Mouse (Mus musculus): ENCODE measurements around the gene Gm20532. TPM values are rescaled to one million over a fixed set of nuclear protein-coding genes. Genes with fewer than 3 reads are reported as not detected.
A peak's percentile ranks its signal among the peaks of the same experiment; 100 is the strongest.

Gene Gm20532
- total RNA-seq, 2 experiments from 2014 or later, result not detected

- no peak for ATAC-seq (ENCODE audit: poor library complexity, severe bottlenecking)
Observed at GRCm38 (mm10) chr2:26615459-26616124, 29.2 kb downstream of the Gm20532 start.

GRCm38 (mm10) chr2:26617331-26617730, 30.9 kb downstream of the Gm20532 start:
- ATAC-seq (ENCODE audit: poor library complexity, severe bottlenecking), result no peak

- no peak for ATAC-seq (ENCODE audit: poor library complexity, severe bottlenecking)
Observed at GRCm38 (mm10) chr2:26617928-26618327, 31.5 kb downstream of the Gm20532 start.

- no peak for ATAC-seq (ENCODE audit: poor library complexity, severe bottlenecking)
Observed at GRCm38 (mm10) chr2:26621246-26621645, 34.8 kb downstream of the Gm20532 start.

GRCm38 (mm10) chr2:26622984-26623383, 36.5 kb downstream of the Gm20532 start:
- ATAC-seq (ENCODE audit: poor library complexity, severe bottlenecking), result peak; percentile 38; the same call in 1 of the 2 replicates

GRCm38 (mm10) chr2:26625419-26625818, 39.0 kb downstream of the Gm20532 start:
- ATAC-seq (ENCODE audit: poor library complexity, severe bottlenecking), result no peak

- no peak for ATAC-seq (ENCODE audit: poor library complexity, severe bottlenecking)
Observed at GRCm38 (mm10) chr2:26626081-26626480, 39.6 kb downstream of the Gm20532 start.

- ATAC-seq (ENCODE audit: poor library complexity, severe bottlenecking), result peak; percentile 77
Observed at GRCm38 (mm10) chr2:26627921-26628739, 41.7 kb downstream of the Gm20532 start, which contains the start of gene Fam69b. Fam69b (plus strand) TSS chr2:26628457.

- ATAC-seq (ENCODE audit: poor library complexity, severe bottlenecking), result peak; percentile 14; the same call in 1 of the 2 replicates
Observed at GRCm38 (mm10) chr2:26628792-26629437, 42.5 kb downstream of the Gm20532 start.

- ATAC-seq (ENCODE audit: poor library complexity, severe bottlenecking), result no peak
Observed at GRCm38 (mm10) chr2:26632541-26633395, 46.3 kb downstream of the Gm20532 start.

- no peak for ATAC-seq (ENCODE audit: poor library complexity, severe bottlenecking)
Observed at GRCm38 (mm10) chr2:26633953-26634530, 47.6 kb downstream of the Gm20532 start.

- ATAC-seq (ENCODE audit: poor library complexity, severe bottlenecking), result peak; percentile 51
Observed at GRCm38 (mm10) chr2:26634629-26635488, 48.4 kb downstream of the Gm20532 start.

GRCm38 (mm10) chr2:26635489-26636324, 49.3 kb downstream of the Gm20532 start:
- ATAC-seq (ENCODE audit: poor library complexity, severe bottlenecking), result no peak

- no peak for ATAC-seq (ENCODE audit: poor library complexity, severe bottlenecking)
Observed at GRCm38 (mm10) chr2:26636325-26636635, 49.8 kb downstream of the Gm20532 start.

GRCm38 (mm10) chr2:26637316-26637932, 51.0 kb downstream of the Gm20532 start:
- ATAC-seq (ENCODE audit: poor library complexity, severe bottlenecking), result no peak

- ATAC-seq (ENCODE audit: poor library complexity, severe bottlenecking), result no peak
Observed at GRCm38 (mm10) chr2:26638039-26638438, 51.6 kb downstream of the Gm20532 start.

GRCm38 (mm10) chr2:26638572-26638971, 52.1 kb downstream of the Gm20532 start:
- no peak for ATAC-seq (ENCODE audit: poor library complexity, severe bottlenecking)

GRCm38 (mm10) chr2:26639083-26639482, 52.6 kb downstream of the Gm20532 start:
- peak; percentile 36; the same call in 1 of the 2 replicates for ATAC-seq (ENCODE audit: poor library complexity, severe bottlenecking)
